Mouse (Mus musculus): Measurements from ENCODE around the gene Sulf2.

DNA sequence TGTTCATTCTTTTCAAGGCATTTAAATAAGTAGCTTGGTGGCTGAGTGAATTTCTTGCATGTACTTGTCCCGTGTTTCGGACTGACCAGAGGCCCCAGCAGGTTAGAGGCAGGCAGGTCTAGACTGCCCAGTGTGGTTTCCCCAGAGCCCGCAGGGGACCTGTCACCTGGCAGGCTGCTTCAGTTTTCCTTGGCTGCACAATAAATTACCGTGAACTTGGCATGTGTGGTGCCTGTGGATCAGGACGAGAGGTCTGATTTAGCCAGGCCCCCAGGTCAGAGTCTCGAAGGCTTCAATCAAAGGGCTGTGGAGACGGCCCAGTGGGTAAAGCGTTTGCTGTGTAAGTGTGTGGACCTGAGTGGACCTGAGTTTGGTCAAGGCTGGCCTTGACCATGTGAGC is 35.4 kb upstream of the Sulf2 start:
- TF ChIP-seq CTCF (IDR thresholded peaks at IDR 0.05; ENCODE audit: control insufficient read depth, insufficient read depth, low read length) (no peak), POLR2A (IDR thresholded peaks at IDR 0.05; ENCODE audit: borderline replicate concordance, control insufficient read depth, low read depth, low read length) (no peak)
